Mouse (Mus musculus) cerebellum, adult 8-10 months (tissue): Measurements from ENCODE around the gene Reck.

Source experiments
- DNase-seq: peaks from one replicate; pipeline ENCODE4 v3.0.0; 2022

The Reck gene

GRCm38 (mm10) chr4:43970393-43971330, 95.3 kb downstream of the Reck start:
- no peak for DNase-seq

GRCm38 (mm10) chr4:43971541-43972136, 96.3 kb downstream of the Reck start:
- DNase-seq: no peak

- no peak for DNase-seq
These were observed 96.8 kb downstream of the Reck start for GRCm38 (mm10) chr4:43972137-43972591.

- DNase-seq: no peak
These were observed 98.2 kb downstream of the Reck start for GRCm38 (mm10) chr4:43973526-43973981.

- DNase-seq: no peak
These were observed 99.7 kb downstream of the Reck start for GRCm38 (mm10) chr4:43974914-43975616.

- no peak for DNase-seq
These were observed 101.0 kb downstream of the Reck start for GRCm38 (mm10) chr4:43976223-43976740.

GRCm38 (mm10) chr4:43978521-43979443, 103.5 kb downstream of the Reck start:
- no peak for DNase-seq

- DNase-seq: peak; percentile 67
These were observed 104.4 kb downstream of the Reck start for GRCm38 (mm10) chr4:43979746-43980145.

- no peak for DNase-seq
These were observed 104.9 kb downstream of the Reck start for GRCm38 (mm10) chr4:43980236-43980635.

GRCm38 (mm10) chr4:43980846-43981245, 105.5 kb downstream of the Reck start:
- DNase-seq: no peak

GRCm38 (mm10) chr4:43981251-43981650, 105.9 kb downstream of the Reck start:
- DNase-seq: no peak

GRCm38 (mm10) chr4:43982053-43982732, 106.9 kb downstream of the Reck start:
- peak; percentile 85 for DNase-seq

GRCm38 (mm10) chr4:43983181-43983580, 107.9 kb downstream of the Reck start, which contains the start of gene Ccin:
TSS of gene Ccin (plus strand) at chr4:43983483.
- no peak for DNase-seq

- DNase-seq: no peak
These were observed 108.4 kb downstream of the Reck start for GRCm38 (mm10) chr4:43983756-43984155.

GRCm38 (mm10) chr4:43984326-43984725, 109.0 kb downstream of the Reck start:
- DNase-seq: no peak

- no peak for DNase-seq
These were observed 113.6 kb downstream of the Reck start for GRCm38 (mm10) chr4:43988976-43989375.

- DNase-seq: no peak
These were observed 117.7 kb downstream of the Reck start for GRCm38 (mm10) chr4:43993072-43993471.

GRCm38 (mm10) chr4:43994342-43994741, 119.0 kb downstream of the Reck start:
- no peak for DNase-seq
